Mouse (Mus musculus) myocyte (in vitro differentiated cells): ENCODE data around the gene Tpra1.

Experiments
- CEBPB ChIP-seq: IDR thresholded peaks from 2 replicates; pipeline ENCODE4 v1.6.1; 2011; ENCODE audit warnings: mild to moderate bottlenecking, moderate library complexity; ENCODE audit not compliant: poor library complexity, insufficient read depth, severe bottlenecking
- E2F4 ChIP-seq: IDR thresholded peaks from one replicate; pipeline ENCODE4 v1.6.1; 2011; ENCODE audit warnings: mild to moderate bottlenecking, control low read depth, moderate library complexity; ENCODE audit not compliant: insufficient read depth
- MAX ChIP-seq: IDR thresholded peaks from one replicate; pipeline ENCODE4 v1.6.1; 2011; ENCODE audit warnings: low read depth, mild to moderate bottlenecking, control low read depth
- MYOD1 ChIP-seq, 3 experiments: IDR thresholded peaks; one replicate each; pipeline ENCODE4 v1.6.1; 2011; ENCODE audit warnings: control low read depth in 2 of 3, low read depth in 2 of 3, mild to moderate bottlenecking in 2 of 3, moderate library complexity in 1 of 3; ENCODE audit not compliant: insufficient read length in 2 of 3, control insufficient read depth in 1 of 3
- MYOG ChIP-seq, 3 experiments: IDR thresholded peaks; one replicate each; pipeline ENCODE4 v1.6.1; 2011; ENCODE audit warnings: control low read depth in 2 of 3, low read depth in 2 of 3, mild to moderate bottlenecking in 2 of 3; ENCODE audit not compliant: insufficient read length in 2 of 3, control insufficient read depth in 1 of 3, insufficient read depth in 1 of 3
- POLR2A ChIP-seq: IDR thresholded peaks from one replicate; pipeline ENCODE4 v1.6.1; 2011; ENCODE audit warnings: low read depth, mild to moderate bottlenecking, control low read depth, moderate library complexity; ENCODE audit not compliant: insufficient read length
- POLR2AphosphoS2 ChIP-seq: IDR thresholded peaks from one replicate; pipeline ENCODE4 v1.6.1; 2011; ENCODE audit warnings: low read depth, control low read depth; ENCODE audit not compliant: insufficient read length
- REST ChIP-seq: IDR thresholded peaks from one replicate; pipeline ENCODE4 v1.6.1; 2011; ENCODE audit warnings: mild to moderate bottlenecking, control low read depth, moderate library complexity; ENCODE audit not compliant: insufficient read depth, insufficient read length
- SRF ChIP-seq: IDR thresholded peaks from one replicate; pipeline ENCODE4 v1.6.1; 2011; ENCODE audit warnings: low read depth; ENCODE audit not compliant: control insufficient read depth, insufficient read length
- TCF12 ChIP-seq: IDR thresholded peaks from one replicate; pipeline ENCODE4 v1.6.1; 2011; ENCODE audit warnings: mild to moderate bottlenecking, control low read depth; ENCODE audit not compliant: poor library complexity, insufficient read depth, severe bottlenecking
- TCF3 ChIP-seq: IDR thresholded peaks from one replicate; pipeline ENCODE4 v1.6.1; 2011; ENCODE audit warnings: low read depth, control low read depth; ENCODE audit not compliant: insufficient read length
- USF1 ChIP-seq: IDR thresholded peaks from one replicate; pipeline ENCODE4 v1.6.1; 2011; ENCODE audit warnings: low read depth, mild to moderate bottlenecking, control low read depth, moderate library complexity

GRCm38 (mm10) chr6:88940090-88940916, 38.3 kb downstream of the Tpra1 start:
- TF ChIP-seq POLR2A (peak; percentile 20), E2F4 (no peak), MYOD1 (IDR thresholded peaks at IDR 0.05; ENCODE audit: control insufficient read depth in 1 of 3, insufficient read length in 2 of 3, low read depth in 2 of 3) (no peak), SRF (no peak), MAX (no peak), MYOG (IDR thresholded peaks at IDR 0.05; ENCODE audit: control insufficient read depth in 1 of 3, insufficient read depth in 1 of 3, insufficient read length in 2 of 3, low read depth in 2 of 3) (no peak), CEBPB (peak; percentile 80), TCF3 (no peak), TCF12 (no peak), USF1 (no peak), POLR2AphosphoS2 (peak; percentile 8), REST (no peak)
